Mouse (Mus musculus) heart, postnatal 25 days (tissue): ENCODE results near the gene Mup21. TPM values are rescaled to one million over a fixed set of nuclear protein-coding genes. Genes with fewer than 3 reads are reported as not detected.
"Not testable (repeated sequence)": the region's sequence is repeated elsewhere in the genome, so short reads cannot be mapped to it uniquely, and the experiment has no call there.

ENCODE experiments used
- DNase-seq: peaks from one replicate; pipeline ENCODE4 v3.0.0; 2022; ENCODE audit warnings: low spot score
- intact Hi-C: fragments of 180-260 bp; cut with DNase I; formaldehyde crosslinking; loops from one replicate; pipeline ENCODE4 v1.15.1; 2025
- total RNA-seq, 2 experiments: library from RNA; stranded (reverse); gene quantifications; 2 replicates each; pipeline ENCODE4 v1.2.3; 2021

Mup21 gene
- not detected for total RNA-seq

DNA sequence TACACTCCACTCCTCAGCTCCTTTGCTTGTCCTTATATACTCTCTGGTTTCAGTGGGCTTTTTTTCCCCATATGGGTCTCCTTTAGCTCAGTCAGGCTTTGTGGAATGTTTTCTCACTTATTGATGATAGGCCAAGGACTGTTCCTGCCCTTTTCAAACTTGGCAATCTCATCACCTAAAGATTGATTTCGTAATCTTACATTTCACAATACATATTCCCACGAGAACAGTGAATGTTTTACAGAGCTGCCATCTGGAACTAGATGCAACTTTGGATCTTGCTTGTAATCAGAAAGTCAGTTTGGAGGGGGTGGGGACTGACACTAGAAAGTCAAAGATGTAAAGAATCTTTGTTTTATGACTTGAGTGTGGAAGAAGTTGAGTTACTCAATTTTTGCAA, at the start of gene Mup21:
Mup21 (minus strand) TSS at position 53 of the 400 bp plus-strand sequence.
- intact Hi-C loops = no loop called here
- no peak for DNase-seq

GRCm38 (mm10) chr4:62199923-62200529, 49.4 kb upstream of the Mup21 start:
- no peak for DNase-seq
- intact Hi-C loops = loop anchor here (10.0 kb wide), 1 partner anchor 315 kb away; the partner anchor contains the start of gene Alad

DNA sequence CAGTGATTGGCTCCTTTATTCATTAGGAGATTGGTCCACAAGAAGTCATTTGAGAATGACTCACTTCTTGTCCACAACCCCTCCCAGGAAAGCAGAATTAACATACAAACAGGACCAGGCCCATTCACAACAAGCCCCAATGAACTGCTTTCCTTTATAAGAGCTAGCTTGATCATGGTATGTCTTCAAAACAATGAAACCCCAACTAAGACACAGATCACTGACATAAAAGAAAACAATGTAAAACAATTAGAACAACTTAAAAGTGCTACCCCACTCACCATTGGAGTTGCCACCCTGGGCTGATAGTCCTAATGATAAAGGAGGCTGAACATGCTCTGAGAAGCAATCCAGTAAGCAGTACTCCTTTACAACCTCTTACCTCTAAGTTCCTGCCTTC, 38.1 kb upstream of the Mup21 start:
- intact Hi-C loops = no loop called here
- no peak for DNase-seq

DNA sequence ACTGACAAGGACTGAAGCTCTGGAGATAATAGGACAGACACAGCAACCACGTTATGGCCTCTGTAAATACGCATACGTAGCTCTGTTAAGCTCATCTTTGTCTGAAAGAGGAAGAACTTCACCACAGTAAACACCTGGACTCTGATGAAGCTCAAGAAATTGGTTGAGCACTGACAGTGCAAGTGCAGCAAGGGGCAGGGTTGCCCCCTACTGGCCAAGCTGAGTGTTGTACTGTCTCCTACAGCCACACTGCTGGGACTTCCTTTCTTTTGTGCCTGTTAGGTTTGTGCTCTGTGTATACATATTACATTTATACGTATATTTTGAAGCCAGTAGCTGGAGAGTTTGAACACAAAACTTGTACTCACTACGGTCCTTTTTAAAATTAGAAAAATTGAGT, 26.6 kb upstream of the Mup21 start:
- intact Hi-C loops = no loop called here
- no peak for DNase-seq

- no peak for DNase-seq
- intact Hi-C loops = no loop called here
These were observed 23.8 kb upstream of the Mup21 start for GRCm38 (mm10) chr4:62174471-62174870.

DNA sequence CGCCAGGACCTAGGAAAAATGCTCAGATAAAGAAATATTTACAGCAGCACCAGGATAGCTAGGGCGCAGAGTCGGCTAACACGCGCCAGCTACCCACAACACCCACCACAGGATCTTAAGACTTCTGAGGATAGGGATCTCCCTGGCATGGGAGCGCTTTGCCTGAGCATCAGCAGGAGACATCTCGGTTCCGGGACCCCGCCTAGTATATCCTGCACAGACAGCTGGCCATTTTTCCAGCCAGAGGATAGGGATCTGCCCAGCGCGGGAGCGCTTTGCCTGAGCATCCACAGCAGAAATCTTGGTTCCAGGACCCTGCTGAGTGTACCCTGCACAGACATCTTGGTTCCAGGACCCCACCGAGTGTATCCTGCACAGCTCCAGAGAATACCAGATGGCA, 17.0 kb upstream of the Mup21 start:
- DNase-seq = not testable (repeated sequence)
- intact Hi-C loops = loop anchor here (2.0 kb wide), 1 partner anchor 77 kb away; no protein-coding TSS in a partner anchor

GRCm38 (mm10) chr4:62158401-62158800, 7.7 kb upstream of the Mup21 start:
- no peak for DNase-seq
- intact Hi-C loops = no loop called here

GRCm38 (mm10) chr4:62133706-62134105, 17.0 kb downstream of the Mup21 start:
- intact Hi-C loops = loop anchor here (5.0 kb wide), 1 partner anchor 94 kb away; no protein-coding TSS in a partner anchor
- no peak for DNase-seq

GRCm38 (mm10) chr4:62103366-62103765, 47.3 kb downstream of the Mup21 start:
- intact Hi-C loops, DNase-seq: not testable (repeated sequence)

Other genes with a start within 250 kb of the Mup21 start
- gene Mup20, start 96.7 kb downstream of the Mup21 start, total RNA-seq = not detected
- not detected for gene Mup3, start 63.5 kb downstream of the Mup21 start, total RNA-seq
- gene Zfp37, start 80.2 kb upstream of the Mup21 start, total RNA-seq = 1 to 10 TPM; 1.7 to 2.1 TPM
- 10 to 100 TPM; 19.9 to 22.6 TPM for gene Slc31a2, start 111.7 kb upstream of the Mup21 start, total RNA-seq
- gene Fkbp15, start 209.7 kb upstream of the Mup21 start, total RNA-seq = 10 to 100 TPM; 17.9 to 18.7 TPM
- 10 to 100 TPM; 22.0 to 22.8 TPM for gene Slc31a1, start 209.9 kb upstream of the Mup21 start, total RNA-seq